Mouse (Mus musculus) forebrain, postnatal 0 days (tissue): ENCODE measurements at regions not wholly inside any gene's neighbourhood (a gene's known extent, or its start where the extent isn't known, plus 50 kb on each side); places are given as distances from the start of the nearest gene placed in this dataset.

Experiments
- ATAC-seq: fragments of 200-750 bp; cut with Nextera tagmentation; 2 replicates; pipeline ENCODE4 v1.8.0; 2017; ENCODE audit warnings: mild to moderate bottlenecking, moderate library complexity
- DNase-seq: peaks from one replicate; pipeline ENCODE4 v3.0.0-alpha.2; 2015
- H3K27ac ChIP-seq: fragments of 300-500 bp; sonication (generic); 2 replicates; pipeline ENCODE4 v1.5.1; 2014; ENCODE audit warnings: low read depth, mild to moderate bottlenecking, antibody characterized with exemption, low read length, moderate library complexity, mixed read lengths
- H3K27me3 ChIP-seq: fragments of 300-500 bp; sonication (generic); 2 replicates; pipeline ENCODE4 v1.6.1; 2014; ENCODE audit warnings: mild to moderate bottlenecking, low read length, mixed read lengths; ENCODE audit not compliant: insufficient read depth
- H3K36me3 ChIP-seq: fragments of 300-500 bp; sonication (generic); 2 replicates; pipeline ENCODE4 v1.6.1; 2014; ENCODE audit warnings: mild to moderate bottlenecking, moderate library complexity; ENCODE audit not compliant: insufficient read depth
- H3K4me1 ChIP-seq: fragments of 300-500 bp; sonication (generic); 2 replicates; pipeline ENCODE4 v1.6.1; 2014; ENCODE audit warnings: antibody characterized with exemption; ENCODE audit not compliant: insufficient read depth
- H3K4me2 ChIP-seq: fragments of 300-500 bp; sonication (generic); 2 replicates; pipeline ENCODE4 v1.6.1; 2014; ENCODE audit warnings: low read depth, mild to moderate bottlenecking, moderate library complexity
- H3K4me3 ChIP-seq: fragments of 300-500 bp; sonication (generic); 2 replicates; pipeline ENCODE4 v1.5.1; 2014; ENCODE audit warnings: low read depth, low read length, mixed read lengths
- H3K9ac ChIP-seq: fragments of 300-500 bp; sonication (generic); 2 replicates; pipeline ENCODE4 v1.6.1; 2014; ENCODE audit warnings: mild to moderate bottlenecking
- H3K9me3 ChIP-seq: fragments of 300-500 bp; sonication (generic); 2 replicates; pipeline ENCODE4 v1.6.1; 2016; ENCODE audit warnings: low read length
- CTCF ChIP-seq: sonication (generic); IDR thresholded peaks from 2 replicates; pipeline ENCODE4 v1.5.1; 2016; ENCODE audit warnings: antibody characterized with exemption, control low read depth, low read depth
- WGBS: fragments of 180-500 bp; shearing (Covaris S2); extraction: QIAGEN DNeasy Blood & Tissue Kit; methylation state at CpG from one replicate; pipeline ENCODE4 v1.1.7; 2014; 5-methylcytosine and 5-hydroxymethylcytosine counted together

DNA sequence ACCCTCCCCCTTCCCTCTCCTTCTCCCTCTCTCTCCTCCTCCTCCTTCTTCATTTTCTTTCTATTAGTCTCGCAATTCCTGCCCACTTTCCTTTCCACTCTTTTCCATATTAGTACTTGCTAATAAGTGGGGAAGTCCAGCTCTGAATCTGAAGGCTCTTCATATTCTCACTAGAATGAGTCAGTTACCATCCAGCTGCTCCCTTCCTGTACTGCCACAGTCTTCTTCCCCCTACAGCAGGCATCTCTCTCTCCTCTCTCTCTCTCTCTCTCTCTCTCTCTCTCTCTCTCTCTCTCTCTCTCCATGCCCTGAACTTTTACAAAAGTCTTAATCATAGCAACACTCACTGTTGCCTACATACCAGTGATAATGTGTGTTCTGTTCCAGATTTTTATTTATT is 226.6 kb upstream of the Pter start:
- Histone ChIP-seq H3K4me3 (no peak overlapping the region), H3K9ac (no peak overlapping the region), H3K4me2 (no peak overlapping the region), H3K27me3 (no peaks in the 10 kb centered on the region), H3K36me3 (no peaks in the 10 kb centered on the region), H3K4me1 (no peaks in the 10 kb centered on the region), H3K9me3 (no peaks in the 10 kb centered on the region), H3K27ac (no peak overlapping the region)
- ATAC-seq (no peak), DNase-seq (no peak)
- no peak for TF ChIP-seq CTCF
- WGBS, result 84% methylated on average over 1 of the region's 1 CpGs

DNA sequence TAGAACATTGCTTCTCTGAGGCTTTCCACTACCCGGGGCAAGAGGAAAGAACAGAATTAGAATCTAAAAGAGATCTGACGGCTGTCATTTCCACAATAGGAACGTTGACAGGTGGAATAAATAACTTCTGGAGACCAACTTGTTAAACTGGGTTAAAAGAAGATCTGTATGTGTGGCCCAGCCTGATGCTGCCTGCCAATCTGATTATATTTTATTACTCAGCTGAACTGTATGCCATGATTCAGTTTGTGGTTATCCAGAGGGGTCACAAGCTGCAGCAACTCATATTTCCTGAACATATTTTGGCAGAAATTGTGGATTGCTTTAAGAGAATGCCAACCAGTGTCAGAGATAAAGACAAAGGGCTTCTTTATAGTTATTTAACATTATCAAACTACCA is 224.5 kb upstream of the Pter start:
- no peak for ATAC-seq
- DNase-seq, result no peak

DNA sequence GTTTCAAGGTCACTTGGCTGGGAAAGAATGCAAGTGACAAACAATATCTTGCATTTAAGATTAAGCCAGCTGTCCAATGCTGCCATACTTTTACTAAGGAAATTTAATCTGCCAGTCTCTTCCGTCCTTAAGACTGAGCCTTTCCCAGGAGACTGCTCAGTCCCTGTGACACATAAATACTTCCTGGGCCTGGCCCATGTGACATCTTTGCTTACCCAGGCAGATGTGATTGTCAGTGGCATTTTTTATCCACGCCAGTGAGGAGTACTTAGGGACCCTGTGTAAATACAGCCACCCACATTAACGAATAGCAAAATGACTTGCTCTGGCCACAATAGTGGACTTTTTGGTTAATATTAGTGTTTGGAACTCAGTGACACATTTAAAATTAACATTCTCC is 216.3 kb upstream of the Pter start:
- Histone ChIP-seq H3K4me1 (peaks cover 7% of the 10 kb centered on the region; the same call in 1 of the 2 replicates), H3K9me3 (no peaks in the 10 kb centered on the region), H3K9ac (no peak overlapping the region), H3K27ac (no peak overlapping the region), H3K36me3 (no peaks in the 10 kb centered on the region), H3K4me3 (no peak overlapping the region), H3K4me2 (no peak overlapping the region), H3K27me3 (no peaks in the 10 kb centered on the region)
- WGBS, result 55% methylated on average over 3 of the region's 3 CpGs
- no peak for ATAC-seq
- no peak for DNase-seq
- TF ChIP-seq CTCF, result no peak

More for the DNA sequence above, 224.5 kb upstream of the Pter start:
- H3K9ac ChIP-seq, result no peak overlapping the region
- no peaks in the 10 kb centered on the region for H3K9me3 ChIP-seq
- no peak overlapping the region for H3K4me3 ChIP-seq
- WGBS, result 48% methylated on average over 3 of the region's 3 CpGs
- H3K4me1 ChIP-seq, result no peaks in the 10 kb centered on the region
- no peak overlapping the region for H3K4me2 ChIP-seq
- TF ChIP-seq CTCF, result no peak
- H3K27me3 ChIP-seq, result no peaks in the 10 kb centered on the region
- no peak overlapping the region for H3K27ac ChIP-seq
- no peaks in the 10 kb centered on the region for H3K36me3 ChIP-seq

DNA sequence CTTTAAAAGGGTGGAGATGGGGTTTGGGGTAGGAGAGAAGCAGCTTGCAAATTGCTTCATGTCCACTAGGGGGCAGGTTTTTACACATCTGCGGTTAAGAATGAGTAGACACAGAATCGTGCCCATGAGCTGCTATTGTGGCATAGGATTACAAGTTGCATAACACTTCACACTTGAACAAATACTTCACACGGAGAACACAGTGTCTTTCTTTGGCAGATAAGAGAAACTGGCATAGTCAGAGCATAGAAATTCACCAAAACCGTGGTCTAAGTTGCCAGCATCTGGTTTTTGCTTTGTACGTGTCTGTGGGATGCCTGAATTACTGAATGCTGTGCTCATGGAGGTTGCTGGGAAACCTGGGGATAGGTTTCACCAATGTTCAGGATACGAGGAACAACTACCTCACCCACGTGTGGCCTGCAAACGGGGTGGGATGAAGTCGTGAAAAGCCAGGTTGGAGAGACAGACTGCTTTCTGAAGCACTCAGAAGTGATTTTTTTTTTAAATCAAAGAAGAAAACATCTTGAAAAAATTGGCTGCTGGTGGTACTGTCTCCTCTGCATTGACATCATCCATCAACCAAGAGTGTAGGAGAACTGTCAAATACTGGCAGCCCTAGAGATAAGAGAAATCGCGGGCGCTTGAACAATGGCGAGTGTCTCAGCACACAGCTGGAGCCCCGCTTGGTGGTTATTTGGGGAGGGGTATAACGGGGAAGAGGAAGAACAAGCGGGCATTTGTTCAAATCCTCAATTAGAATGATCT is 214.5 kb upstream of the Pter start:
- H3K4me3 ChIP-seq, result 0 out of 2 replicates have a peak overlapping the region, but pooled peaks have one; percentile 13
- no peak overlapping the region for H3K27ac ChIP-seq
- H3K4me1 ChIP-seq, result peaks cover 7% of the 10 kb centered on the region; the same call in 1 of the 2 replicates
- DNase-seq, result peak; percentile 83
- H3K4me2 ChIP-seq, result peak overlapping the region; percentile 42
- H3K36me3 ChIP-seq, result no peaks in the 10 kb centered on the region
- peak; percentile 82 for TF ChIP-seq CTCF
- WGBS, result 22% methylated on average over 16 of the region's 16 CpGs
- ATAC-seq, result peak; percentile 83
- H3K9me3 ChIP-seq, result no peaks in the 10 kb centered on the region
- no peaks in the 10 kb centered on the region for H3K27me3 ChIP-seq
- H3K9ac ChIP-seq, result no peak overlapping the region

DNA sequence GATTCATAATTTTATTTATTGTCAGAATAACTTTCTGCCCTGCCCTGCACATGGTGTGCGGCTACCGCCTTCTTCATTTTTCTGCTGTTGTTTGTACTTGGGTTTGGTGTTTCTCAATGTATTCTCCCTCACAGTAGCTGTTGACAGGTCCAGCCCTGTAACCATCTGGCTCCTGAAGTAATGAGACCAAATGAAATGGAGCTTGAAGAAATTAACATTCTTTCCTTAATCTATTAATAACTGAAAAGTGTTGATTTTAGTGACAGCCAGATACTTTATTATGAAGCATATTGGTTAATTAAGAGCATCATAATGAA is 214.0 kb upstream of the Pter start:
- 49% methylated on average over 2 of the region's 2 CpGs for WGBS
- Histone ChIP-seq H3K27ac (no peak overlapping the region), H3K4me3 (no peak overlapping the region)

DNA sequence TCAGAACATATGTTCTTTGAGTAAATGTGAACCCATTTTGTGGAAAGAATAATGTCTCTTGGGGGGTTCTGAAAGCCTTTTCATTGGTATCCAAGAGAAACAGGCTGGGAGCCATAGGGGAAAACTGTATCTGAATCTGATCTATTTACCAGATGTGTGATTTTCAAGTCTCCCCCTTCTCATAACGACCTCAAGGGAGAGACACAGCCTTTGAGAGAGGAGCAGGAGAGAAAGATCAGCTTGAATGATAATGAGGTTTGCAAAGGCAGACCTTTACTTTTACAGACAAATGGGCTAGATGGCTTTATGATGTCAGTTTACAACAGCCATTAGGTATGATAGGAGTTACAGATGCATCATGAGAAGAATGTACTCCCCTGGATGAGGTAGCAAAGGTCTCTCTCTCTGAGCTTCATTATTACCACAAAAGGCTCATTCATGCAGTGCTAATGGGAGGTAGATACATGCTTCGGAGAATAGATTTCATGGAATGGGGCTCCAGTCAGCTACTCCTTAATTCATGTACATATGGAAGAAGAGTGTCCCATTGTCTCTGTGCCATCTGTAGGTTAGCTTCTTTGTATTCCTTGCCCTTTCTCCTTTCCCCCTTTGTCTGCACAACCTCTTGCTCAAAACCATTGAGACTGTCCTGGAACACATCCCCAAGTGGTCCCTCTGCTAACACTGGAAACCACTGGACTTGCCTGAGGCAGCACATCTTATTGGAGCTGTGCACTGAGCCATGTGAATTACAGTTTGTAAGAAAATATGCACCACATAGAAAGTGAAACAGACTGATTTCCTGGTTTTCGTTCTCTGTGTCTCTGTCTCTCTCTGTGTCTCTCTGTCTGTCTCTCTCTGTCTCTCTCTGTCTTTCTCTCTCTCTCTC is 207.5 kb upstream of the Pter start:
- Histone ChIP-seq H3K4me3 (no peak overlapping the region), H3K27me3 (no peaks in the 10 kb centered on the region), H3K36me3 (no peaks in the 10 kb centered on the region), H3K4me1 (no peaks in the 10 kb centered on the region), H3K9me3 (no peaks in the 10 kb centered on the region), H3K27ac (no peak overlapping the region), H3K9ac (no peak overlapping the region), H3K4me2 (no peak overlapping the region)
- TF ChIP-seq CTCF, result no peak
- DNase-seq, result no peak
- WGBS, result 30% methylated on average over 3 of the region's 3 CpGs
- no peak for ATAC-seq

More for the DNA sequence above, 214.0 kb upstream of the Pter start:
- Histone ChIP-seq H3K4me1 (peaks cover 7% of the 10 kb centered on the region; the same call in 1 of the 2 replicates), H3K36me3 (no peaks in the 10 kb centered on the region), H3K9ac (no peak overlapping the region), H3K27me3 (no peaks in the 10 kb centered on the region), H3K4me2 (peak overlapping the region; percentile 42), H3K9me3 (no peaks in the 10 kb centered on the region)
- ATAC-seq (peak; percentile 82), DNase-seq (peak; percentile 38)
- TF ChIP-seq CTCF, result no peak

DNA sequence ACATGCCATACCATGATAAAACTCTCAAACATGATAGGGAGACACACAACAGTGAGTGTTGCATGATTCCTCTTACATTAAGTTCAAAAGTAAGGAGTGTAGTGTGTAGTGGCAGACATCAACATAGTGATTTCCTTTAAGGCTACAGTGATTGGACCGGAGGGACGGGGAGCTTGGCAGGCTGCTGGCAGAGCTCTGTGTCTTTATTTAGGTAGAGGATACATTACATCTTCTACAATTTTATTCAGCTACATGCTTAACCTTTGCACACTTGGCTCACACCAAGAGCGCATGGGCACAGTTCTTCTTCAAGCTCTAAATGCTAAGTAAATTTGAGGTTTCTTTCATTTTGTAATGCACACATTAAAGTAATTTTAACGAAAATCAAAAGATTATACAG is 194.6 kb upstream of the Pter start:
- no peak for TF ChIP-seq CTCF

More for the DNA sequence above, 194.6 kb upstream of the Pter start:
- Histone ChIP-seq H3K4me1 (no peaks in the 10 kb centered on the region), H3K9ac (no peak overlapping the region), H3K4me2 (no peak overlapping the region), H3K9me3 (no peaks in the 10 kb centered on the region), H3K27me3 (no peaks in the 10 kb centered on the region), H3K4me3 (no peak overlapping the region), H3K36me3 (no peaks in the 10 kb centered on the region), H3K27ac (no peak overlapping the region)
- DNase-seq (no peak), ATAC-seq (no peak)
- WGBS, result 57% methylated on average over 4 of the region's 4 CpGs
